Comparison of ENCODE assay signal across 1 mouse cellular context in the genomic region with DNA sequence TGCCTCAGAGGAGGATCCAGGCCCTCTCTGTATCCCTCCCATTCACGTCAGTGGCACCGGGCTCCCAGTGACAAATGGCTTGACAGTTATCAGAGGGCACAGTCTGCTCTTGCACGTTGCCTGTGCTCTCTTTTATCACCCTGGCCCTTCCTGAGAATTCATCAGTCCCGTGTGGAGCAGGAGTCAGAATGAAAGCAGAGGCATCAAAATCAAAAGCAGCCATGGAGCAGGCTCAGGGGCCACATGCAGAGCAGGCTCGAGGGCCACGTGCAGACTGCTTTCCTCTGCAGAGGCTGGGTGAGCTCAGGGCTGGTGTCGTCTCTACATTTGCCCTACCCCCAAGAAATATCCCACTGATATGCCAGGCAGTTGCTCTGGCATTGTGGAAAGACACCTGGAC.
TF ChIP-seq lines count a peak whose summit lies in the region.

No protein-coding gene starts in this region.

TF ChIP-seq in CH12.LX, 34 proteins besides CTCF, POLR2A, EP300 and RAD21:
- no peak for TF ChIP-seq GABPA (IDR thresholded peaks at IDR 0.05; ENCODE audit: insufficient replicate concordance, low read depth, low read length)
- 0 out of 2 replicates have a peak, but pooled peaks have one; percentile 3 for TF ChIP-seq USF2 (conservative IDR thresholded peaks at IDR 0.05; ENCODE audit: low read depth, low read length)
